Mouse (Mus musculus) activated CD4-positive, CD25-positive, alpha-beta regulatory T cell, adult 4 months (primary cell): ENCODE results near the gene Tsga10ip. TPM values are rescaled to one million over a fixed set of nuclear protein-coding genes. Genes with fewer than 3 reads are reported as not detected.

ENCODE experiments used
- ATAC-seq: one replicate; pipeline ENCODE4 v1.8.0; 2017
- polyA plus RNA-seq, 2 experiments: library from polyadenylated mRNA; unstranded; fragments of 100-300 nt; shearing (Covaris generic); gene quantifications; one replicate each; pipeline ENCODE4 v1.2.1; 2017

The Tsga10ip gene
- polyA plus RNA-seq = not detected

DNA sequence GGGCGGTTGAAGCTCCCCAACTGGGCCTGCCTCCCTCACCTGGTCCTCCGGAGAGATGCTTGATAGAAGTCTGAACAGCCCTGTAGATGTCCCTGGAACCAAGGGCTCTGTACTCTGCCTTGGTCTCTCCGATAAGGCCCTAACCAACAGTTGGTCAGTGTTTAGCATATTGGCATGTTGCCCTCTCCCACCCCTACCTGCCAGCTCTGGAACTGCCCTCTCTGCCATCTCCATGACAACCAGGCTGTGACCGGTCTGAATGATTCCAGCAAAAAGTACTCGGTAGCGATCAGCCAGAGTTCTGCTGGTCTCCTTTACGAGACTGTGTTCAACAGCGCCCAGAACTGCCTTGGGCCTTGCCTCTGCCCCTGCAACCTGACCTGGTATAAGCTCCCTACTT lies at the start of gene Tsga10ip:
Gene Tsga10ip (minus strand): TSS at position 234 of the 400 bp plus-strand sequence.
- no peak for ATAC-seq

DNA sequence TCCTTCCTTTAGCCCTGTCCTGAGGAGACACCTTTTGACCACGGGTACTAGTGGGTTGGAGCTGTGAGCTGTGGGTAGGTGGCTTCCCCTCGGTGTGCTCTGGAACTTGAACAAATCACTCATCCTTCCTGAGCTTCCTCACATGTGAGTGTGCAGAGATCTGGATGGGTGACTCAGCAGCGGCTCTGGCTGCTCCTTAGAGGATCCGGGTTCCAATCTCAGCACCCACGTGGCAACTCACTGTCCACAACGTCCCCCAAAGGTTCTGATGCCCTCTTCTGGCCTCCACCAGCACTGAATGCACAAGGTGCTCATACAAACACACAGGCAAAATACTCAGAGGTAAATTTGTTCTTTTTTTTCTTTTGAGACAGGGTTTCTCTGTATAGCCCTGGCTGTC lies 49.4 kb upstream of the Tsga10ip start:
- ATAC-seq = no peak

DNA sequence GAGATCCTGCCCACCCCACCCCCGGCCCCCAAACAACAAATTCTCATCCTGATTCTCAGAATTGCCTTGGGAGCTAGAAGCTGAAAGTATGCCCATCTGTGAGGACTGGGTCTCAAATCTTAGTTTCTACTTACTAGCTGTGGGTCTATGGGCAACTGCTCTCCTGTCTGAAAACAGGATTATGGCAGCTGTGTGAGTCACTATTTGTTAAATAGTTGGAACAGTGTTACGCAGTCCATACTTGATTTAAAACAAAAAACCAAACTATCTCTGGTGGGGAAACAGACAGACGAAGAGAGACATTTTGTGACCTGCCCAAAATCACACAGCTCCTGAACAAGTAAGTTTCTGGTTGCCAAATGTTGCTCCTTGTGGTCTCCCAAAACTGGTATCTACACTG lies 47.3 kb upstream of the Tsga10ip start:
- ATAC-seq = no peak

DNA sequence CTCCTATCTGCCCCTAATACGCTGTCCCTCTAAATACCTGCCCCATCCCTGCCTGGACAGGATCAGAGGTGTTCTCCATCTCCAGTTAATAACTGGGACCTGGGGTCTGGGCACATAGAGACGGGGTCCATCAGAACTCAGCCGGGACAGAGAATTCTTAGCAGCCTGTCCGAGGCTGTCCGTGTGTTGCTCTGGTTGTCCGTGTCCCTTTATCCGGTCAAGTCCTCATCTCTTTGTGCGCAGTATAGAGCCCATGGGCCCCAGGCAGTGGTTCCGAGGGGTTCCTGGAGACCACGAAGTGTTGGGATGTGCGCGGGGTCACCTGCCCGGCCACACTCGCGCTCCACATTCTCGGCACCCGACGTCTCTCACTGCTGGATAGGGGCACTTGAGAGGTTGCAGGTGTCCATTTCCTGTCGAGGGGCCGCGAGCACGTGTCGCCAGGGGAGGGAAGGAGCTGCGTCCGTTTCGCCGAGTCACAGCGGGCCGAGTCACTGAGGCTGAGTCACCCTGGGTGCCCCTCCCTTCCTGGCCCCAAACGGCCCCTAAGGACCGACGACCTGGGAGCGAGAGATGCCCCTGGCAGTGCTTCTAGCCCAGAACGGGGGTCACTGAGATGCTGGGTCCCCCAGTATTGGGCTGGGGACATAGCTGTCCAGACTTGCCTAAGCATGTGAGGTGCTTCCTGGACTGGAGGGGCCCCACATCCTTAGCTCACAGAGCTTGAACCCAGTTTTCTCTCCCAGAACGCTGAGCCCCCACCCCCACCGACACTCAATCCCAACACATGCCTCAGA lies 46.2 kb upstream of the Tsga10ip start:
- ATAC-seq = no peak

DNA sequence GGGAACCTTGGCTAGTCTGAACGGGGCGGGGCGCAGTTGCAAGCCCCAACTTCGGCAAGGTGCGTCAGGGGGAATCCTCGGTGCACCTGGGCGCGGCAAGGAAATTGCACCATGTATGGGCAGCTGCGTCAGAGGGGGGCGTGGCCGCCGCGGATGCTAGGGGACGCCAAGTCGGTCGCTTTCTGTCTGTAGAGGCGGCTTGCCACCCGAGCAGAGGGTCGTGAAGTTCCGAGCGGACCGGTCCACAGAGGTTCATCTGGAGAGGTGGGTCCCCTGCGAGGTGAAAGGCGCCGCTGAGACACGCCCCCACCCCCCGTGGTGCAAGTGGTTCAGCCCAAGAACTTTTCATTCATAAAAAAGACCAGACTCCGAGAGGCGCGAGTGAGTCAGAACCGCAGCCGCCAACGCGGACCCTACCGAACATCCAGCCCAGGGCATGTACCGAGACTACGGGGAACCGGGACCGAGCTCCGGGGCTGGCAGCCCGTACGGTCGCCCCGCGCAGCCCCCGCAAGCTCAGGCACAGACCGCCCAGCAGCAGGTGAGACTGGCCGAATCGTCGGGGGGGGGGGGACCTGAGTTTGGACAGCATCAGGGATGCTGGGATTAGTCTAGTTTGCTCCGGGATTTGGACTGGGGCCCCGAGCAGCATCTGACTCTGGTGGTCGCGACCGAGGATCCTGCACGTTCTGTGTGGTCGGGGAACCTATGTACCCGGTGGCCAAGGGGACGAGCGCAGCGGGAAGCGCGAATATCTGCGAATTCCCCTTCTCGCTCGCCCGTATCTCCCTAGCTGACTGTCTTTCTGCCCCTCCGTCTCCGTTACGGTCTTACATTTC lies 45.4 kb upstream of the Tsga10ip start, which contains the start of gene Fosl1:
Gene Fosl1 (plus strand): TSS at position 33 of the 839 bp plus-strand sequence.
- ATAC-seq = peak; percentile 94

DNA sequence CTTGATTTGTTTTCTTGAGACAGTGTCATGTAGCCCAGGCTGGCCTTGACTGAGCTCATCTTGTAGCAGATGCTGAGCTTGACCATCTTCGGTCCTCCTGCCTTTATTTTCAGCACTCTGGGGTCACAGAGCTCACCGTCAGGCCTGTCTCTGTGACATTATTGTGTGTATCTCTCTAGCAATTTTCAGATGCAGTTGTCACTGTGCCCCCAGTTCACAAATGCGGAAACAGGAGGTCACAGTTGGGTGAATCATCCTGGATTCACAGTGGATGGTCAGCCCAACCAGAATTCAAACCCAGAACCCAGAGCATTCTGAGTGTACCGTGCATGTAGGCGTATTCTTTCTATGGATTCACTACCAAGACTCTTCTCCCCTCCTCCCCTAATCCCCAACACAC lies 43.4 kb upstream of the Tsga10ip start:
- ATAC-seq = no peak

DNA sequence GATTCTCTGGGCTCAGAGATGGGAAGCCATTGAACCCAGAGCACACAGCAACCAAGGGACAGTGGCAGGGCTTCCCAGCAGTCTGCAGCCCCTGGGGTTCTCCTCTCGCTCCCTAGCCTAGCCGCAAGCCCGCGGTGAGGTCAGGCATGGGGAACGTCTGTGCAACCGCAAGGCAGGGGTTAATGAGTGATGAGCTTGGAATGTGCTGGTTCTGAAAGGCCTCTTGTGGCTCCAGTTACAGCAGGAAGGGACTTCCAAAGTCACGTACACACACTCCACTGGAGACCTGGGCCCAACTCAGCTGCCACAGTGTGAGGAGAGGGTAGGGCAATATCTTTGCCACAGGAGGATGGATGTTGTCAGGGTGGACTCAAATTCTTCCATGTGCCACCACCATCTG lies 42.6 kb upstream of the Tsga10ip start:
- no peak for ATAC-seq

DNA sequence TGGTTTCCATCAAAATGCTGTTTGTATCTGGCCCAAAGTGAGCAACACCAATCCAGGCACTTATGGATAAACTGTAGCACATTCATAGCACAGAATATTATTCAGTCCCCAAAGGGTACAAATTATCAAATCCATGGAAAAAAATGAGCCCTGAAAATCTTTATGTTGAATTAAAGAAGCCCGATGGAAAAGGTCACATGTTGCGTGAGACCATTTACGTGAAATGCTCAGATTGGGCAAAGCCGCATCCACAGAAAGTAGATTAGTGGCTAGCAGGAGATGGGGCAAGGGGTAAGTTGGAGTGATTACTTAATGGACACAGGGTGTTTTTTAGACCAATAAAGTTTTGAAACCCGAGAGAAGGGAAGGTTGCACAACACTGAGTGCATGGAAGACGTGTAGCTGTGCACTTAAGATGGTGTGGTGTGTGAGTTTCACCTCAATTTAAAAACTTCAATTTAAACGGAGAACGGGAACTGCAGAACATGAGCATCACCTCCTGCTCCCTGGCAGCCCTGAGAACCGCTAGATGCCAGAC lies 42.1 kb upstream of the Tsga10ip start:
- no peak for ATAC-seq

DNA sequence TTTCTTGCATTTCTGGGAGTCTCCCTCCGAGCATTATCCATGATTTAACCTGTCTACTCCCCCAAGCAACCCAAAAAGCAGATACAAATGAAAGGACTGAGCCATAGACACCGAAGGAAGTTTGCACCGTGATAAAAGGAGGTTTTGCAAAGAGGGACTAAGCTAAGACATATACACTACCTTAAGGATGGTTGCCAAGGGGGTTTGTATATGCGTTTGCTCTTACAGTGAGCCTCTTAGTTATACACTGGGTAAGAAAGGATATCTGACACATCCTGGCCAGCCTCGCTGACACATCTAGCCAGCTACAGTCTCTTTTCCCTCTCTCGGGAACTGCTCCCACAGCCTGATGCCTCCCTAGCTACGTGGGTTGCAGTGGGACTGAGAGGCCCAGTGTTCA lies 31.6 kb upstream of the Tsga10ip start:
- no peak for ATAC-seq

DNA sequence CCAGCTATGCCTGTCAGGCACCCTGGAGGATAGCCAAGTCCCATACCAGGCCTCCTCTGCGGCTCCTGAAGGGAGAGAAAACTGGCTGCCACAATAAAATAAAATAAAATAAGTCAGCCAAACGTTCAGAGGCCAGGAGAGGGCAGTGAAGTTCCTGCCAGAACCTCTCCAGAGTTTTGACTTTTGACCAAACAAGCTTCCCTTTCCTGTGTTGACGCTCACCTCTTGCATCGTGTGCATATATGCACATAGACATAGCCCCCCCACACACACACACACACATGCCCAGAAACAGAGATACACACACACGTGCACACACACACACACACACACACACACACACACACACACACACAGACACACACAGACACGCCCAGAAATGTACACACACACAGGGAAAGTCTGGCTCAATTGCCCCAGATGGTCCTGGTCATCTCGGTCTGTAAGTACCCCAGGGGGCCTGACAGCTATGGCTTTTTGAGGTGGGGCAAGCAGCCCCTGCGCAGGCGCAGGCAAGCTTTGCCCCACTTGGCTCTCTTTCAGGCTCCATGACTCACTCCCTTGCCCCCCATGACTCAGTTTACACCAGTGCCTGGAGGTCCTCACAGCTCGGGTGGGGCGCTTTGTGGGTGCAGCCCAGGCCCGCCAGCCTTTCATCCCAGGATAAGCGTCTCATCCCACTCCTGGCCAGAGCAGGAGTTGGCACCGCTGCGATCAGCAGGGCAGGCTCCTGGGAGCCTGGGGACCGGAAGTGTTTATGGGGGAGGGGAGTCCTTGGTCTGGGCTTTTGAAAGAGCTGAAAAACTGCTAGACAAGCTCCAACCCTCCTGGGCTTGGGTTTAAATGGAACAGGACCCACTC lies 30.9 kb upstream of the Tsga10ip start:
- ATAC-seq = peak; percentile 57

DNA sequence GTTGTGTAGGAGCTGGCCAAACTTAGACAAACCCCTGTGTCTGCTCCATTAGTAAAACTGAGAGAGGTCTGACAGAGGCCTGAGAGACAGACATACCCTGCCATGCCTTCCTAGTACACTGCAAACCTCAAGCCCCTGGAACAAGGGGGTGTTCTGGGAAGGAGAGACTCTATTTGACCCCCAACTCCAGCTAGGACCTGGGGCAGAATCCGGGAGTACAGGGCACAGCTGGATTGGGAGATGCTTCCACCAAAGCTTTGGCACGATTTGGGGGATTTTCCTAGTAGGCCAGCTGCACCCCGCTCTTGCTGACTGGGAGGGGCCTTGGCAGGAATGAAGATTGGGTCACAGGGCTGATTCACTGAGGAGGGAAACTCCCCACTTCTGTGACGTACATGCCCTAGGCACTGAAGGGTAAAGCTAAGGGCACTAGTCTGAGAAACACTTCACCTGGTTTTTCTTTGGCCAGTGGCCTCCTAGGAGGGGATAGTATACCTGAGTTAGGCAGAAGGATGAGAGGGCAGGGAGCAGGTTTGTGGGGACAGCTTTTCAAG lies 29.7 kb upstream of the Tsga10ip start:
- no peak for ATAC-seq

DNA sequence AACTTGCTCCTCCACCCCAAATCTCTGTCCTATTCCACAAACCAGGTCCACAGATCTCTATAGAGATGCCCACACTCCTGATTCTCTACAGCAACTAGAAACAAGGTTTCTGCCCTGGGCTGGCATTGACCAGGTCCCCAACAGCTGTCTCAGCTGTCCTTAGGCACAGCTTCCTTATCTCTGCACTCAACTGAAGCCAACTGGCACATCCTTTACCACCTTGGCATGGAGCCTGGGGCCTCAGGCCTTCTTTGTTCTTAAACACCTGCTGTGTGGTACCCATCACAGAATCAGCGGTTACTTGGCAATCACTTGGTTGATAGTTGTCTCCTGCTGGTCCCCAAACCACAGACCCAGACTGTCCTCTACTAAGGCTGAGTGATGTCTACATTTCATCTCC lies 28.1 kb upstream of the Tsga10ip start:
- no peak for ATAC-seq

DNA sequence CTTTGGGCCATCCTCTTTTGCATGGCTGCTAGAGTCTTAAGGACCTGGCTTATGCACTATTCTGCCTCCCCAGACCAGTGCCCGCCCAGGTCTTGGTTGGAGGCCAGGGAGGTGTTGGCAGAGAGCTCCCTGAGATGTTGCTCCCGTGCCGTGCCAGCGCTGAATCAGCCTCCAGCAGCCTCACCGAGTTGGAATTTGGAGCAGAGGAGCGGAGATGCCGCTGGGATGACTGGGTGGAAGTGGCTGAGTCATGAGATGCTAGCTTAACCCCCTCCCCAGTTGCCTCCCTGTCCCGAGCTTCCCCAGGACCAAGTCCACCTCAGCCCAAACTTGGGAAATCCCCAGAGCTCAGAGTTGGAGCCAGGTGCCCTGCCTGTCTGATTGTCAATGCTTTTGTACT lies 27.5 kb upstream of the Tsga10ip start:
- ATAC-seq = no peak

DNA sequence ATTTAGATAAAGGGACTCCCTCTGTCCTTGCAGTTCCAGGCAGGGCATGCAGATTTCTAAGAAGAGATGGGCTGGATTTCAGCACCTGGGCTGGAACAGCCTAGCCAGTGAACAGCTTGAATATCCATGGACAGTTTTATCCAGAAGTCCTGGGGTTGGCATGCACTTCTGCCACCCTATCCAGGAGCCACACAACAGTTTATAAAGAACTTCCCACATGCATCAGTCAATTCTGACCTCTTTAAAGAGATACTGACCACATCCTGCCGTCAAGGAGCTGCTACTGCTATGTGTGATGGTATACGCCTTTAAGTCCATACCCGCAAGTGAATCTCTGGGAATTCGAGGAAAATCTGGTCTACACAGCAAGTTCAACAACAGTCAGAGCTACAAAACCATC lies 26.9 kb upstream of the Tsga10ip start:
- ATAC-seq = no peak

DNA sequence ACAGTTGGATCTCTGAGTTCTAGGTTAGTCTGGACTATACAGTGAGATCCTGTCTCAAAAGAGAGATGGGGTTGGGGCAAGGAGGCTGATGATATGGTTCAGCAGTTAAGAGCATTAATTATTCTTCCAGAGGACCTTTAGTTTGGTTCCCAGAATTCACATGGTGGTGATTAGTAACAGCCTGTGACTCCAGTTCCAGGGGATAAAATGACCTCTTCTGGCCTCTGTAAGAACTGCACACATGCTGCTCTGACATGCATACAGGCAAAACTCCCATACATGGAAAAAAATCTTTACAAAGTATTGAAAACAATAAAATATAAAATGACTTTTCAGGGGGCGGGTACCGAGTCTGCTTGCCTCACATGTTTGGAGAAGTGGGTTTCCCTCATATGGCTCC lies 25.8 kb upstream of the Tsga10ip start:
- ATAC-seq = no peak

DNA sequence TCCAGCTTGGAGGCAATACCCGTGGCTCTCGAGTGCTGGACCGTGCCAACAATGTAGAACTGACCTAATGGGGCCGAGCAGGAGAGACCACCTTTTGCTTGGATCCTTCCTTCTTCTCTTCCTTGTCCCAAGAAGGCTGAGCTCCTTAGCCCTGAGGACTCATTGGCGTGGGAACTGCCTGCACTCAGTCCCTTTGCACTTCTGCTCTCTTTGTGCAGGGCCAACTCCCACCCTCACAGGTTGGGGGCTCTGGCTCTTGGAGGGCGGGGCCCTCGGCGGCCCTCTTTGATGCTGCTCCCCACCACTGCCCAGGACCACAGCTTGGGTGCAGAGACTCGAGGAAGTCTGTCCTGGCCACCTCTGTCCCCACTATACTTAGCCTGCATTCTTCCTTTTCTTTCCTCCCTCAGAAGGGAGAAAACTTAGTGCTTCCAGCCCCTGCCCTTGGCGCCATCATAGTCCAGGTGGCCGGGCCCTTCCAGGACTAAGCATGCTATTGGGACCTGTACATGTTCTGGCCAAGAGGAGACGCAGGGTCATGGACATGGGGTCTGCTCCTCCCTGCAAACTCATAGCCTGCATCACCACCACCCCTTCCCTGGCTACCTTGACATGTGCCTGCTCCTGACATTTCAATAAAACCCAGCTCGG lies 24.4 kb upstream of the Tsga10ip start:
- ATAC-seq = no peak

DNA sequence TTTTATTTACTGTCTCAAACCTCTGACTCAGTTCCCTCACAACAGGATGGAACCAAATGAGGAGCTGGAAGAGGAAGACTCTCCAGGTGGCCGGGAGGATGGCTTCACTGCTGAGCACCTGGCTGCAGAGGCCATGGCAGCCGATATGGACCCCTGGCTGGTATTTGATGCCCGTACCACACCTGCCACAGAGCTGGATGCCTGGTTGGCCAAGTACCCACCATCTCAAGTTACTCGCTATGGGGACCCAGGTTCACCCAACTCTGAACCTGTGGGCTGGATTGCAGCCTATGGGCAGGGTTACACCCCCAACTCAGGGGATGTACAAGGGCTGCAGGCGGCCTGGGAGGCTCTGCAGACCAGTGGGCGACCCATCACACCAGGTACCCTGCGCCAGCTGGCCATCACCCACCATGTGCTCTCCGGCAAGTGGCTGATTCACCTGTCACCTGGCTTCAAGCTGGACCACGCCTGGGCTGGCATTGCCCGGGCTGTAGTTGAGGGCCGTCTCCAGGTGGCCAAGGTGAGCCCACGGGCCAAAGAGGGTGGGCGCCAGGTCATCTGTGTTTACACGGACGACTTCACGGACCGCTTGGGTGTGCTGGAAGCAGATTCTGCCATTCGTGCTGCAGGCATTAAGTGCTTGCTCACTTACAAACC lies 23.7 kb upstream of the Tsga10ip start:
- ATAC-seq = no peak

DNA sequence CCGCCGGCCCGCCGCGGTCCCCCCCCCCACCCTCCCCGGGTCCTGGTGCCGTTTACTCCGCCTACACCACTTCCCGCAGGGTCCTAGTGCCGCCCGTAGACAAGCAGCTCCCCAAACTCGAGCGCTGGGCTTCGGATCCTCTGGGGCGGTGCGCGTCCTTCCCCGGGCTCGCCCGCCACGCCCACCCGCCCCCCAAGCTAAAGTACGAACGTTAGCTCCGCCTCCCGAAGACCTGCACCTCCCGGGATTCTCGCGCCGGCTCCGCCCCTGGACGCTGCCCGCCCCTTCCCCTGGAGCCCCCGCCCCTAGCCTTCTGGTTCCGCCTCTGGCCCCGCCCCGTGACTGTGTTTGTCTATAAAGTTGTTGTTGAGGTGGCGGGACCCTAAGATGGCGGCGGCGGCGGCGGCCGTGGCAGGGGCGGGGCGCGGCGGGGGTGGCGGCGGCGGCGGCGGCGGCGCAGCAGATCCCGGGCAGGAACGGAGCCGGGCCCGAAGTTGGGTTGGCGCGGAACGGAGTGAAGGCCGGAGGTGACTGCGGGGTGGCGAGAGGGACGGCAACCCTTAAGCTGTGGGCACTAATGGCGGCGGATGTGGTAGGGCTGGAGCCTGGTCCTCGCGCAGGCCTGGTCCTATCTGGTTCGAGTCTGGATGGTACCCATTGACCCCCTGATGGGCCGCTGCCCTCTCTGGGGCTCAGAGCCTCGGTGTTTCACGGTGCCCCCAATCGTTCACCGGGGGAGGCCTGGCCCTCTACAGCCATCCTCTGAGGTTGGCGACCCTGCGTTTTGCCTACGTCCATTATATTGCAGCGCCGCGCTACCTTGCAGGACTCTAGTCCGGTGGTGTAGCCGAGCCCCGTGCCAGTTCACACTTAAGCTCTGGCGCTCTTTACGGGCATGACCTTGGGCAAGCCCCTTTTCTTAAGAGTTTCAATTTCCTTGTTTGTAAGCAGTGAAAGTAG lies 22.7 kb upstream of the Tsga10ip start, which contains the start of the genes Drap1 and AI837181:
Gene Drap1 (minus strand): TSS at position 198 of the 960 bp plus-strand sequence.
Gene AI837181 (plus strand): TSS at position 363 of the 960 bp plus-strand sequence.
- peak; percentile 67 for ATAC-seq

DNA sequence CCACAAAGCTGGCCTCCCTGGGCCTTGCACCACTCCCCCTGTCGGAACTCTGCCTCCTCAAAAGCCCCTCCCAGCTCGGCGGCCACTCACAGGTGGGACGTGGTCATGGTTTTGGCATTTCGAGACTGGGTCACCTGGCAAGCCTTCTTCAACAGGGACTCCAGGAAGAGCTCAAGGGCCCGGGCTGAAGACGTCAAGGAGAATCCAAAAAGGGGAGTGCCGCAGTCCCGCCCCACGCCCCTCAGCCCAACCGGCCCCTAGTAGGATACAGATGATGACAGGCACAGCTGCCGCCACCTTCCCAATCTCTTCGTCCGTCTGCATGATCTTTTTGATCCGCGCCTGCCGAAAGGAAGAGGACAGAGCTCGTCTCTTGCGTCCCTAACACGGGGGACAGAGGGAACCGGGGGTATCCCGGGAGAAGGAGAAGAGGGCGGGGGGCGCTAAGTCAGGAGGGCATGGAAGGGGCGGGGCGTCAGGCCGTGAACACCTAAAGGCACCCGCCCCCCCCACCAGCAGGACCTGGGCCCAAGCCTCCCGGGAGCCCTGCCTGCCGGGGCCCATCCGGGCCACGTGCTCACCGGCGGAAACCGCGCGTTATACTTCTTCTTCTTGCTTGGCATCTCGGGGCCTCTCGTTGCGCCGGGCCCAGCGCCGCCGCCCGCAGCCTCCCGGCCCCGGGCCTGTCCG lies 21.9 kb upstream of the Tsga10ip start:
- peak; percentile 37 for ATAC-seq
